Mouse (Mus musculus) fat pad, adult 2 months (tissue): Measurements from ENCODE around the gene Cdsn.

Experiments
- DNase-seq: peaks from one replicate; pipeline ENCODE4 v3.0.0-alpha.2; 2011; ENCODE audit warnings: low read depth, low spot score; ENCODE audit errors: extremely low read depth

Cdsn gene

GRCm38 (mm10) chr17:35532901-35533300 is 19.0 kb upstream of the Cdsn start, which contains the start of gene Psors1c2:
Psors1c2 (plus strand) TSS chr17:35533201.
- DNase-seq = no peak

- DNase-seq = no peak
These were observed 17.6 kb upstream of the Cdsn start for GRCm38 (mm10) chr17:35534343-35534742.

GRCm38 (mm10) chr17:35537421-35537820 is 14.5 kb upstream of the Cdsn start:
- DNase-seq = no peak

DNA sequence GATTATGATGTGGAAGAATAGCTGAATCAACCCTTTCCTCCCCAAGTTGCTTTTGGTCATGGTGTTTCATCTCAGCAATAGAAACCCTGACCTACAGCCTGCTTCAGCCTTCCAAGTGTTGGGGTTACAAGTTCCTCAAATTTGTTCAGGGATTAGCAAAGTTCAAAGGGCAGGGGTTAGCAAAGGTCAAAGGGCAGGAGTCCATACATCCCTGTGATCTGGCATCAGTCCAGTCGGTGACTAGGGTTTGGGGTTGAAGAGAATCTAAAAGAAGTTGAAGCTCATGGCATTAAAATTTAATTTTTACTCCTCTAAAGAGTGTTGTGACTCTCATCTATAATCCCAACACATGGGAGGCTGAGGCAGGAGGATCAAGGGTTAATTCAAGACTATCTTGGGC is 13.5 kb upstream of the Cdsn start:
- no peak for DNase-seq

- DNase-seq = no peak
These were observed 12.4 kb upstream of the Cdsn start for GRCm38 (mm10) chr17:35539540-35539939.

- peak; percentile 8 for DNase-seq
These were observed 9.0 kb upstream of the Cdsn start for GRCm38 (mm10) chr17:35542761-35543411.

- no peak for DNase-seq
These were observed 8.5 kb upstream of the Cdsn start for GRCm38 (mm10) chr17:35543412-35543861.

DNA sequence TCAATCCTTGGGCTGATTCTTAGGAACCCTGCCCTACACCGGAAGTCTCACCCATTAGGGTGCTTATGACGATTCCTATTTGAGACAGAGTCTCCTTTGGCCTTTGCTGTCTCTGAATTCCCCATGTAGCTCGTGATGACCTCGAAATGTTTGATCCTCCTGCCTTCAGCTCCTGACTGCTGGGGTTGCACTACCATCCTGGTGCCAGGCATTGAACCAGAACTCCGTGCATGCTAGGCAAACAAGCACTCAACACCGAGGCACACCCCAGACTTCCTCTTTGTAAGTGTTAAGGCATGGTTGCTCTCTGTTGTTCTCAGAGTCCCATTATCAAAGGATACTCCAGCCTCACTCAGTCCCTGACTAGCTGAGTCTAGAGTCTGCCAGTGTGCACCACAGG is 7.9 kb upstream of the Cdsn start:
- DNase-seq = no peak

- no peak for DNase-seq
These were observed 7.2 kb upstream of the Cdsn start for GRCm38 (mm10) chr17:35544680-35545079.

- no peak for DNase-seq
These were observed 4.5 kb upstream of the Cdsn start for GRCm38 (mm10) chr17:35547465-35547864.

DNA sequence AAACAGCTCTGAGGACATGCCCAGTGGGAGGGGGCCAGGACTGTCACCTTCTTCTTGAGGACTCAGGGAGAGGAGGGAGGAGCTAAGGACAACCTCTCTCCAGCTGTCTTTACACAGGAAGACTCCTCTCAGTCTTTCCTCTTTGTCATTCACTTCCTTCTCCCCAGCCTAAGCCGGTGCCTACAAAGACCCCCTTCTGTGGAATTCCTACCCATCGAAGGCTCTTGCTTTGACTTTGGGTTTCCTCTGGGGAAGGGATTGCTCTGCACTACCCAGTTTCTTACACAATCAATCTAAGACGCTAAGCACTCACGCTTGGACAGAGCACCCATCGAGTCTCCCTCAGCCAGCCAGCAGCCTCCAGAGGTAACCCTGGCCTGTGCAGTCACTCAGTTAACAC is 3.3 kb upstream of the Cdsn start:
- no peak for DNase-seq

- DNase-seq = peak; percentile 10
These were observed 2.3 kb upstream of the Cdsn start for GRCm38 (mm10) chr17:35549437-35550142.

- DNase-seq = no peak
These were observed 1.8 kb upstream of the Cdsn start for GRCm38 (mm10) chr17:35550143-35550494.

DNA sequence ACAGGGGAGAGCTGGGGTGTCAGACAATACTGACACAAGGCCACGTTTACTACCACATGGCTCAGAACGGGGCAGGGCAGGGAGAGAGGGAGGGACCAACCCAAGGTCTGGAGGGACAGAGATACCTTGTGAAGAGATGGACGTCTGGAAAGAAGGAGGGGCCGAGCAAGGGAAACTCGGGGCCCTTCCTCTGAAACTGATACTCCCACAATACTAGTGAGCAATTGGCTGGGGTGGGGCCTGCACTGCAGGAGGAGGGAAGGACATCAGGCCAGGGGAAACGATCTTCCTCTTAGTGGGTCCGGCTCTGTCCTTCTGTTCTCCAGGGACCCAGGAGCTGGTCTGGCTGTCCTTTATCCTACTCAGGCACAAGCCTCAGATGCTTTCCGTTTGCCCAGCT is 1.1 kb upstream of the Cdsn start:
- DNase-seq = no peak

DNA sequence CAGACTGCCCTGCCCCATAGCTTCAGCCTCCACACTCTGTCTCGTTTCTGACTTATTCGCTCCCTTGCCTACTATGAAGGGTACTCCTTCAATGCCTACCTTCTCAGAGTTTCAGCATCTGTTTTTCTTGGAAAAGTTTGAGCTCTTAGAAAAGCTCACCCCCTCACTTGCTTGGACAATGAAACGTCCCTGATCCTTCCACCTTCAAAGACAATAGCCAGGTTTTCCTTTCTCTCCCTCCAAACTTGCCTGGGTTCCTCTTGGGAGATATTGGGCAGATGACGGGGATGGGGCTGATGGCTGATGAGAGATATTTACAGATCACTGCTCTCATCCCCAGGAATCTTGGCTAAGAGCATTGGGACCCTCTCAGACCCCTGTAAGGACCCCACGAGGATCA is 2.4 kb downstream of the Cdsn start:
- DNase-seq = no peak

DNA sequence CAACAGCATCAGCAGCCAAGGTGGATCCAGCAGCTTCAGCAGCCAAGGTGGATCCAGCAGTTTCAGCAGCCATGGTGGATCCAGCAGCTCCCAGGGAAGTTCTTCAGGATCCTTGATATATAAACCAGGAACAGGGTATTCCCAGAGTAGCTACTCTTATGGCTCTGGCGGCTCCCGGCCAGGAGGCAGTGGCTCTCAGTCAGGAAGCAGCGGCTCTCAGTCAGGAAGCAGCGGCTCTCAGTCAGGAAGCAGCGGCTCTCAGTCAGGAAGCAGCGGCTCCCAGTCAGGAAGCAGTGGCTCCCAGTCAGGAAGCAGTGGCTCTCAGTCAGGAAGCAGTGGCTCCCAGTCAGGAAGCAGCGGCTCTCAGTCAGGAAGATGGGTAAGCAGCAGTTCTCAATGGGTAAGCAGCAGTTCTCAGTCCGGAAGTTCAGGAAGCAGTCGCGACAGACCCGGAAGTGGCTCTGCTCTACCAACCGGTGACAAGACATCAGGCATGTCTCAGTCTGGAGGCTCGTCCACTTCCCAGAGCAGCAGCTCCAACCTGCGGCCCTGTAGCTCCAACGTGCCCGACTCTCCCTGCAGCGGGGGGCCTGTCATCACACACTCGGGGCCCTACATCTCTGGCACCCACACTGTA is 3.0 kb downstream of the Cdsn start:
- DNase-seq = no peak

- DNase-seq = no peak
These were observed 4.3 kb downstream of the Cdsn start for GRCm38 (mm10) chr17:35556186-35556765.

DNA sequence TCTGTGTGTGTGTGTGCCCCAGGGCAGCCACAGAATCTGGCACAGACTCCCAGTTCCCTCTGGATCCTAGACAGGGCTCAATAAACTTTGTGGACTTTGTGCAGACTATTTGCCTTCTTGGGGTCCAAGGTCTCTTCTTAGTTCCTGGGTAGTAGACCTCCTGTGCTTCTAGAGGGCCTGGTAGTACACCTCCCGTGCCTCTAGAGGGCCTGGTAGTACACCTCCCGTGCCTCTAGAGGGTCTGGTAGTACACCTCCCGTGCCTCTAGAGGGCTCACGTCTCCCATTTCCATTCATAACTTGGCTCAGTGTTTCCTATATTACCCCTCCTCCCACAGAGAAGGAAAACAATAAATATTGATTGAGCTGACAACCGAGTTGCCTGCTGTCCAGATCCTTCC is 4.9 kb downstream of the Cdsn start:
- no peak for DNase-seq

GRCm38 (mm10) chr17:35557351-35557750 is 5.4 kb downstream of the Cdsn start:
- DNase-seq = no peak

GRCm38 (mm10) chr17:35558216-35558615 is 6.3 kb downstream of the Cdsn start:
- no peak for DNase-seq

DNA sequence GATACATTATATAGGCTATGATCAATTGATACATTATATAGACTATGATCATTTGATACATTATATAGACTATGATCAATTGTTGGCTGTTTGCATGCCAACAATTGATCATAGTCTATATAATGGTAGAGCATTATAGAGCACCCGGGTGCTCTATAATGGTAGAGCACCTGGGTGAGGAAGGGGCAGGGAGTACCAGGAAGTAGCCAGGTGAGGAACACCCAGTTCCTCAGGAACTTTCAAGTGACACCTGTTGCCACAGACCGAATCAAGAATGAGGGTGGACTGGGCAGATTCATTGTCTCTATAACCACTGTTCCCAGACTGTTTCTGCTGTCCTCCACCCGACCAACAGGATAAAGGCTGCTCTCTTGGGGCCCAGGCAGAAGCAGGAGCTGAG is 15.2 kb downstream of the Cdsn start, which contains the start of gene 2300002M23Rik:
Gene 2300002M23Rik (plus strand): TSS at position 301 of the 400 bp plus-strand sequence.
- DNase-seq = no peak

DNA sequence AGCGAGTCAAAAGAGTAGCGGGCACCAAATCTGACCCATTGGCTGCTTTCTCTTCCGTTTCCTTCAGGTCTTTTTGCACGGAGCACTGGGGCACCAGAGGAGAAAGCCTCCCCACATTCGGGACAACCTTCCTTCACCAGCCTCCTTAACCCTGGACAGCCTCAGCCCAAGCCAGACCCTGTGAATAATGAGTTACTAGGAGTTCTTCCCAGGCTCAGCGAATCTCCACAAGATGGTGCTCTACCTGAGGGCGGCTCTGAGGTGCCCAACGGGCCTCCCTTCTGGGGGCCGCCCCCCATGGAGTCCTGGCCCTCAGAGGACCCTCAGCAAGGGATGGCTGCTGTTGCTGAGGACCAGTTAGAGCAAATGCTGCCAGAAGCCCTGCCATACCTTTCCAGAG is 15.8 kb downstream of the Cdsn start:
- no peak for DNase-seq
